Mouse (Mus musculus) right cerebral cortex, adult 2 months (tissue): Measurements from ENCODE around the gene Ctnnb1.

ENCODE experiments used
- DNase-seq, 2 experiments: peaks; one replicate each; pipeline ENCODE4 v3.0.0; 2021 to 2022; ENCODE audit warnings: low spot score in 2 of 2

The Ctnnb1 gene

DNA sequence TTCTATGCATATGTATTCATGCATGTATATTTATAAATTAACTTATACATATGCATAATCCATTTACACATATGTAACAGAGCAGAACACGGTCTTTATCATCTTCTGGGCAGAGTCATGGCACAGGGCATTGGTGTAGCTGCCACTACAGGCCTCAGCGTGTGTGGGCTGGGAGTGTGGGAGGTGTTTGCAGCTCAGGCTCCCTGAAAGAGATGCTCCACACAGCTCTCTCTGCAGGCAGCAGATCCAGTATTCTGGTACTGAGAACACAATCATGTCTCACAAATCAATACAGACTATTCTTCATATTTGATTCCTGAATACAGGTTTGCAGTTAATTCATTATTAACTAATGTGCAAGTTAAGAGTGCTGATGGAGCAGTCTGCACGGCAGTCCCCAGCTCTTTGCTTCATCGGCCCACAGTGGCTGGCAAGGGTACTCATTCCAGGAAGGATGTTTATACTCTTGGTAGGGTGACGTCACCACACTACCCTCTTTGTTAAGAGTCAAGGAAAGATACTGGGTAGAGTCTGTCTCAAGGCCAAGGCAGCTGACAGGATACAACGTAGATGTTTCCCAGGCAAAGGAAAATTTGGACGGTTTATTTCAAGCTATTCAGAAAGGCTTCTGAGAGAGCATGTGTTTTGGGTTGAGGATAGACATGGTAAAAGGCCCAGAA, 71.8 kb downstream of the Ctnnb1 start:
- DNase-seq, result peak; percentile 57 to 67

DNA sequence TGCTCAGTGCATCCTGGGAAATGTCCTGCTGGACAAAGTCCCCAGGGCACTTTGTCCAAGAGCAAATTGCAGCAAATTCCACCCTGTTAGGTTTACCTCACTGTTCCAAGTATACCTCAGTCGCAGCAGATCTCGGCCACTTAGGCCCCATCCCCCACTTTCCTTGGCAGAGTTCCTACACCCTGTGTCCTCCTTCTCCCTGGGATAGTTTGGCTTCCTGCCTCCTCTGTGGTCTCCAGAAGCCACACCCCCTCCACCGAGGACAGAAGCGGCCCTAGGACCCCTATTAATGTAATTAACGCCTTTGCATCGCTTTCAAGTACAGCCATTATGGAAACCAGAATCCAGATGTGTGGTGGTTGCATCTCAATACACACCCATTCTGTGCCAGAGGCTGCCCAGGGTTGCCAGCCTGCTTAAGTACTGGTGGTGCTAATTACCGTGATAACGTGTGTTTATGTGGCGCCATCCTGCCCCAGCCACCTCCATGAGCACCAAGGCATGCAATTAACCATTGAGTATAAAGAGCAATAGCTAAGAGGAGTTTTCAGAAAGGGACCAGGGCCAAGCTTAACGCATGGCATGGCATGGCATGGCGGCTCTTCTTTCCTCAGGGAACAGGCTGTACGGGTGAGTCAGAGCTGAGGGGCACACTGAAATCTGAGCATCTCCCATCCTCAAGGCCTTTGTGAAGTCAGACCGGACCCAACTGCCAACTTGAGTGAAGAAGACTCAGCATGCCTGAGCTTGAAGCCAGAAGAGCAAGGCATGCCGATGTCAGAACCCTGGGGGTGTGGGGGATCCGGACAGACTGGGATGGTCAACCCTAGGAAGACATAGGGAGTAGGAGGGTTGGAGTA, 72.9 kb downstream of the Ctnnb1 start:
- no peak for DNase-seq

DNA sequence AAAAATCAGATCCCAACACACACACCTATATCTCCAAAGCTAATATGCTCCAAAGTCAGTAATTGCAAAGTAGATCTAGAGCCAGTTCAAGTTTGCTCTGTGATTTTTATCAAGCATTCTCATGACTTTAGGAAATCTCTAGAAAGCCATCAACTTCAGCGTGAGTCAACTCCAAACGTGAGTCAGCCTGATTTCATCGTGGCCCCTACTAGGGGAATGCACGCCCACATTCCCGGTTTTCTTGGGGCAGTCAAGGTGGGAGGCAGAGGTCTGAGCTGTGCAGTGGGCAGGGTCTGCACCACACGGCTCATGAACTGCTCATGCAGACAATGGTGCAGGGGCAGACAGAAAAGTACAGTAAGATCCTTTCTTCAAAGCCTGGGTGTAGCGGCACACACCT, 76.9 kb downstream of the Ctnnb1 start:
- DNase-seq, result peak in 1 of 2 experiments; percentile 25
